Mouse (Mus musculus): ENCODE data around the gene Serinc5. TPM values are rescaled to one million over a fixed set of nuclear protein-coding genes. Genes with fewer than 3 reads are reported as not detected.

Serinc5 gene
- polyA plus RNA-seq, 1 experiment: 19.7 TPM

GRCm38 (mm10) chr13:92675897-92676584 is 65.2 kb downstream of the Serinc5 start:
- no peak for TF ChIP-seq EP300 (IDR thresholded peaks at IDR 0.05; ENCODE audit: insufficient read depth, low read depth, low read length)
- no peak for TF ChIP-seq POLR2A (IDR thresholded peaks at IDR 0.05; ENCODE audit: insufficient read depth, low read length)
- TF ChIP-seq CTCF (IDR thresholded peaks at IDR 0.05; ENCODE audit: low read depth, low read length): no peak
- H3K27ac ChIP-seq (ENCODE audit: insufficient read depth, low read length): no peak overlapping the region
- H3K4me3 ChIP-seq (ENCODE audit: low read depth, low read length): no peak overlapping the region

GRCm38 (mm10) chr13:92677656-92678055 is 66.8 kb downstream of the Serinc5 start:
- Histone ChIP-seq H3K4me1 (ENCODE audit: control insufficient read depth, insufficient read depth, low read length) (no peaks in the 10 kb centered on the region), H3K36me3 (ENCODE audit: control insufficient read depth, insufficient read depth, low read length, poor library complexity, severe bottlenecking) (no peaks in the 10 kb centered on the region), H3K27ac (ENCODE audit: insufficient read depth, low read length) (no peak overlapping the region), H3K4me3 (ENCODE audit: low read depth, low read length) (no peak overlapping the region), H3K27me3 (ENCODE audit: control insufficient read depth, insufficient read depth, low read length, poor library complexity, severe bottlenecking) (no peaks in the 10 kb centered on the region), H3K9me3 (replicated peaks; ENCODE audit: control insufficient read depth, insufficient read depth, low read length, poor library complexity, severe bottlenecking) (no peaks in the 10 kb centered on the region), H3K9ac (ENCODE audit: low read depth, poor library complexity, severe bottlenecking) (no peak overlapping the region)
- no peak for TF ChIP-seq POLR2A (IDR thresholded peaks at IDR 0.05; ENCODE audit: insufficient read depth, low read length)
- TF ChIP-seq CTCF (IDR thresholded peaks at IDR 0.05; ENCODE audit: low read depth, low read length): no peak
- TF ChIP-seq EP300 (IDR thresholded peaks at IDR 0.05; ENCODE audit: insufficient read depth, low read depth, low read length): no peak

More at GRCm38 (mm10) chr13:92675897-92676584, 65.2 kb downstream of the Serinc5 start:
- no peaks in the 10 kb centered on the region for H3K4me1 ChIP-seq (ENCODE audit: control insufficient read depth, insufficient read depth, low read length)
- H3K27me3 ChIP-seq (ENCODE audit: control insufficient read depth, insufficient read depth, low read length, poor library complexity, severe bottlenecking): no peaks in the 10 kb centered on the region
- H3K36me3 ChIP-seq (ENCODE audit: control insufficient read depth, insufficient read depth, low read length, poor library complexity, severe bottlenecking): no peaks in the 10 kb centered on the region
- H3K9ac ChIP-seq (ENCODE audit: low read depth, poor library complexity, severe bottlenecking): no peak overlapping the region
- no peaks in the 10 kb centered on the region for H3K9me3 ChIP-seq (replicated peaks; ENCODE audit: control insufficient read depth, insufficient read depth, low read length, poor library complexity, severe bottlenecking)

GRCm38 (mm10) chr13:92679661-92680060 is 68.8 kb downstream of the Serinc5 start:
- Histone ChIP-seq H3K9ac (ENCODE audit: low read depth, poor library complexity, severe bottlenecking) (no peak overlapping the region), H3K9me3 (replicated peaks; ENCODE audit: control insufficient read depth, insufficient read depth, low read length, poor library complexity, severe bottlenecking) (no peaks in the 10 kb centered on the region), H3K27ac (ENCODE audit: insufficient read depth, low read length) (no peak overlapping the region), H3K4me3 (ENCODE audit: low read depth, low read length) (no peak overlapping the region), H3K36me3 (ENCODE audit: control insufficient read depth, insufficient read depth, low read length, poor library complexity, severe bottlenecking) (no peaks in the 10 kb centered on the region), H3K4me1 (ENCODE audit: control insufficient read depth, insufficient read depth, low read length) (no peaks in the 10 kb centered on the region), H3K27me3 (ENCODE audit: control insufficient read depth, insufficient read depth, low read length, poor library complexity, severe bottlenecking) (no peaks in the 10 kb centered on the region)
- TF ChIP-seq CTCF (IDR thresholded peaks at IDR 0.05; ENCODE audit: low read depth, low read length): no peak
- TF ChIP-seq EP300 (IDR thresholded peaks at IDR 0.05; ENCODE audit: insufficient read depth, low read depth, low read length): no peak
- no peak for TF ChIP-seq POLR2A (IDR thresholded peaks at IDR 0.05; ENCODE audit: insufficient read depth, low read length)

- Histone ChIP-seq H3K4me3 (ENCODE audit: low read depth, low read length) (no peak overlapping the region), H3K4me1 (ENCODE audit: control insufficient read depth, insufficient read depth, low read length) (no peaks in the 10 kb centered on the region), H3K9ac (ENCODE audit: low read depth, poor library complexity, severe bottlenecking) (no peak overlapping the region), H3K9me3 (replicated peaks; ENCODE audit: control insufficient read depth, insufficient read depth, low read length, poor library complexity, severe bottlenecking) (peaks cover 4% of the 10 kb centered on the region), H3K36me3 (ENCODE audit: control insufficient read depth, insufficient read depth, low read length, poor library complexity, severe bottlenecking) (no peaks in the 10 kb centered on the region), H3K27ac (ENCODE audit: insufficient read depth, low read length) (no peak overlapping the region), H3K27me3 (ENCODE audit: control insufficient read depth, insufficient read depth, low read length, poor library complexity, severe bottlenecking) (no peaks in the 10 kb centered on the region)
- TF ChIP-seq POLR2A (IDR thresholded peaks at IDR 0.05; ENCODE audit: insufficient read depth, low read length): no peak
- TF ChIP-seq CTCF (IDR thresholded peaks at IDR 0.05; ENCODE audit: low read depth, low read length): no peak
- no peak for TF ChIP-seq EP300 (IDR thresholded peaks at IDR 0.05; ENCODE audit: insufficient read depth, low read depth, low read length)
Observed at GRCm38 (mm10) chr13:92681541-92681940, 70.7 kb downstream of the Serinc5 start.

- Histone ChIP-seq H3K4me1 (ENCODE audit: control insufficient read depth, insufficient read depth, low read length) (no peaks in the 10 kb centered on the region), H3K27me3 (ENCODE audit: control insufficient read depth, insufficient read depth, low read length, poor library complexity, severe bottlenecking) (no peaks in the 10 kb centered on the region), H3K36me3 (ENCODE audit: control insufficient read depth, insufficient read depth, low read length, poor library complexity, severe bottlenecking) (no peaks in the 10 kb centered on the region), H3K9me3 (replicated peaks; ENCODE audit: control insufficient read depth, insufficient read depth, low read length, poor library complexity, severe bottlenecking) (peaks cover 9% of the 10 kb centered on the region), H3K9ac (ENCODE audit: low read depth, poor library complexity, severe bottlenecking) (no peak overlapping the region), H3K27ac (ENCODE audit: insufficient read depth, low read length) (no peak overlapping the region), H3K4me3 (ENCODE audit: low read depth, low read length) (no peak overlapping the region)
- TF ChIP-seq POLR2A (IDR thresholded peaks at IDR 0.05; ENCODE audit: insufficient read depth, low read length): no peak
- TF ChIP-seq EP300 (IDR thresholded peaks at IDR 0.05; ENCODE audit: insufficient read depth, low read depth, low read length): no peak
- no peak for TF ChIP-seq CTCF (IDR thresholded peaks at IDR 0.05; ENCODE audit: low read depth, low read length)
Observed at GRCm38 (mm10) chr13:92682833-92683232, 71.9 kb downstream of the Serinc5 start.

GRCm38 (mm10) chr13:92683464-92683863 is 72.6 kb downstream of the Serinc5 start:
- no peak overlapping the region for H3K9ac ChIP-seq (ENCODE audit: low read depth, poor library complexity, severe bottlenecking)
- H3K4me1 ChIP-seq (ENCODE audit: control insufficient read depth, insufficient read depth, low read length): no peaks in the 10 kb centered on the region
- H3K36me3 ChIP-seq (ENCODE audit: control insufficient read depth, insufficient read depth, low read length, poor library complexity, severe bottlenecking): no peaks in the 10 kb centered on the region
- no peak overlapping the region for H3K27ac ChIP-seq (ENCODE audit: insufficient read depth, low read length)
- H3K9me3 ChIP-seq (replicated peaks; ENCODE audit: control insufficient read depth, insufficient read depth, low read length, poor library complexity, severe bottlenecking): peaks cover 9% of the 10 kb centered on the region
- no peak for TF ChIP-seq EP300 (IDR thresholded peaks at IDR 0.05; ENCODE audit: insufficient read depth, low read depth, low read length)
- TF ChIP-seq POLR2A (IDR thresholded peaks at IDR 0.05; ENCODE audit: insufficient read depth, low read length): no peak
- TF ChIP-seq CTCF (IDR thresholded peaks at IDR 0.05; ENCODE audit: low read depth, low read length): no peak
- H3K4me3 ChIP-seq (ENCODE audit: low read depth, low read length): no peak overlapping the region
- H3K27me3 ChIP-seq (ENCODE audit: control insufficient read depth, insufficient read depth, low read length, poor library complexity, severe bottlenecking): no peaks in the 10 kb centered on the region
